Mouse (Mus musculus): ENCODE measurements around the gene Usp8.

DNA sequence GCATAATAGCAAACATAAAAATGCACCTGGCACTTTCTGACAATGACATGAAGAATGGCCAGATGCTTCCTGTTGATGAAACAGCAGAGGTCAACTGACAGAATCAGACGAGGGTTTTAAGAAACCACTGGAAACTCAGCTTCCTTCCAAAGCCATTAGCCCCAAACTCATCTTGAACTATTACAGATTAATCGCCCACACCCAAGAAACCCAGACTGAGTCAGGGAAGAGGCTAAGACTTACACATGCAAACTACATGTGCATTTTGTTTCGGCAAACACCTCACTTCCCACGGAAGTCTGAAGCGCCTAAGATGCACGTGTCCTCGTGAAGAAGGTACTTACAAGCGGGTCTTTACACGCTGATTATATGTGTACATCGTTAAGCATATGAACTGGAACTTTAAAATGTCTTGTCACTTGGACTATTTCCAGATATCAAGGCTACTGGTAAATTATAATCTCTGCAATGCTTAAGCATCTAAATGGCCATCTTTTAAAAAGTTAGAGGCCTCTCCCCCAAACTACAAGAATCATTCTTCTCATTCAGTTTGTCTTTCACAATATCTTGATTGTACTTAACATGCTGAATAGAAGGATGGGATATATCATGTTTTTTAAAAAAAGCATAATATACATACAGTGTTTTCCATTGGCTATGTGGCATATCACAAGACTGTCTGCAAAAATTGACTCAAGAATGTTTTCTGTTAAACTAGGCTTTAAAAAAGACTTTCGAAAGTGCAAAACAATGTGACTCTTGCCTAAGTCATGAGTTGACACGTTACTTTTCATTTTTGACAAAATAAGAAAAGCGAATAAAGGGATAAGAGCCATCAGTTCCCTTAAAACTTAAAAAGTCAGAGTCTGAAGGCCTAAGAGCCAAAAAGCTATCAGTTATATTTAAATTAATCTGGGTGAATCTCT is 33.5 kb upstream of the Usp8 start:
- TF ChIP-seq POLR2A (IDR thresholded peaks at IDR 0.05; ENCODE audit: control insufficient read depth in 1 of 2, insufficient read depth in 1 of 2, low read depth in 1 of 2, low read length in 2 of 2, poor library complexity in 1 of 2) (peak in 1 of 2 experiments; percentile 37; a peak in 1 of 4 replicates), CTCF (IDR thresholded peaks at IDR 0.05 in 2 of 3, conservative IDR thresholded peaks at IDR 0.05 in 1 of 3; ENCODE audit: control insufficient read depth in 1 of 3, insufficient read depth in 1 of 3, low read depth in 2 of 3, low read length in 3 of 3, poor library complexity in 1 of 3, severe bottlenecking in 1 of 3) (no peak), USF1 (IDR thresholded peaks at IDR 0.05; ENCODE audit: low read depth, low read length) (no peak), GATA1 (IDR thresholded peaks at IDR 0.05; ENCODE audit: low read depth, low read length) (no peak), MAX (IDR thresholded peaks at IDR 0.05; ENCODE audit: low read length) (peak; percentile 94), E2F4 (IDR thresholded peaks at IDR 0.05; ENCODE audit: borderline replicate concordance, low read depth, low read length) (0 out of 2 replicates have a peak, but pooled peaks have one; percentile 27), HCFC1 (IDR thresholded peaks at IDR 0.05; ENCODE audit: low read depth, low read length) (no peak)
